Mouse (Mus musculus) embryonic facial prominence, embryonic 10.5 days (tissue): ENCODE data around the gene Sulf2. TPM values are rescaled to one million over a fixed set of nuclear protein-coding genes. Genes with fewer than 3 reads are reported as not detected.

Source experiments
- DNase-seq: peaks from one replicate; pipeline ENCODE4 v3.0.0-alpha.2; 2017; ENCODE audit warnings: low spot score
- H3K27ac ChIP-seq: fragments of 300-500 bp; sonication (generic); replicated peaks from 2 replicates; pipeline ENCODE4 v1.5.1; 2016; ENCODE audit warnings: mild to moderate bottlenecking
- H3K27me3 ChIP-seq: fragments of 300-500 bp; sonication (generic); replicated peaks from 2 replicates; pipeline ENCODE4 v1.6.1; 2016; ENCODE audit warnings: low read depth, mild to moderate bottlenecking; ENCODE audit not compliant: poor library complexity, severe bottlenecking
- H3K36me3 ChIP-seq: fragments of 300-500 bp; sonication (generic); replicated peaks from 2 replicates; pipeline ENCODE4 v1.6.1; 2016; ENCODE audit warnings: mild to moderate bottlenecking, moderate library complexity
- H3K4me1 ChIP-seq: fragments of 300-500 bp; sonication (generic); 2 replicates; pipeline ENCODE4 v1.6.1; 2016
- H3K4me3 ChIP-seq: fragments of 300-500 bp; sonication (generic); 2 replicates; pipeline ENCODE4 v1.5.1; 2016; ENCODE audit warnings: mild to moderate bottlenecking, moderate library complexity
- H3K9me3 ChIP-seq: fragments of 300-500 bp; sonication (generic); 2 replicates; pipeline ENCODE4 v1.6.1; 2016; ENCODE audit warnings: mild to moderate bottlenecking
- WGBS: fragments of 180-500 bp; shearing (Covaris S2); methylation state at CpG from one replicate; pipeline ENCODE4 v1.1.7; 2016; 5-methylcytosine and 5-hydroxymethylcytosine counted together
- polyA plus RNA-seq: library from polyadenylated mRNA; unstranded; fragments of >200 nt; fragmentation: Nextera tagmentation; extraction: Ambion mirVana; gene quantifications from 2 replicates; pipeline ENCODE4 v1.2.1, GENCODE M21; 2016

The Sulf2 gene
- polyA plus RNA-seq, 1 experiment from 2014 or later, result 131 TPM

GRCm38 (mm10) chr2:166030256-166030995 lies 125.0 kb downstream of the Sulf2 start:
- Histone ChIP-seq H3K36me3 (peaks cover 3% of the 10 kb centered on the region; the same call in 1 of the 2 replicates), H3K4me3 (peak overlapping the region; percentile 45), H3K27me3 (no peaks in the 10 kb centered on the region), H3K27ac (peak overlapping the region; percentile 89), H3K9me3 (no peaks in the 10 kb centered on the region), H3K4me1 (peaks cover 58% of the 10 kb centered on the region)
- peak; percentile 49 for DNase-seq
- WGBS, result 6% methylated on average over 13 of the region's 13 CpGs

- peaks cover 57% of the 10 kb centered on the region for H3K4me1 ChIP-seq
- DNase-seq, result no peak
- WGBS, result 58% methylated on average over 4 of the region's 4 CpGs
- no peaks in the 10 kb centered on the region for H3K27me3 ChIP-seq
- H3K4me3 ChIP-seq, result no peak overlapping the region
- no peak overlapping the region for H3K27ac ChIP-seq
- H3K9me3 ChIP-seq, result no peaks in the 10 kb centered on the region
- no peaks in the 10 kb centered on the region for H3K36me3 ChIP-seq
Measured at GRCm38 (mm10) chr2:166029232-166029631, 126.2 kb downstream of the Sulf2 start.

- Histone ChIP-seq H3K36me3 (no peaks in the 10 kb centered on the region), H3K9me3 (no peaks in the 10 kb centered on the region), H3K4me3 (no peak overlapping the region), H3K4me1 (peaks cover 52% of the 10 kb centered on the region), H3K27me3 (no peaks in the 10 kb centered on the region), H3K27ac (no peak overlapping the region)
- DNase-seq, result no peak
- WGBS, result 90% methylated on average over 3 of the region's 3 CpGs
Measured at GRCm38 (mm10) chr2:166027834-166028233, 127.6 kb downstream of the Sulf2 start.

- Histone ChIP-seq H3K4me1 (peaks cover 53% of the 10 kb centered on the region), H3K36me3 (no peaks in the 10 kb centered on the region), H3K4me3 (no peak overlapping the region), H3K9me3 (no peaks in the 10 kb centered on the region), H3K27me3 (no peaks in the 10 kb centered on the region), H3K27ac (no peak overlapping the region)
- WGBS, result 83% methylated on average over 5 of the region's 5 CpGs
- DNase-seq, result no peak
Measured at GRCm38 (mm10) chr2:166025943-166026342, 129.5 kb downstream of the Sulf2 start.

- 88% methylated on average over 4 of the region's 4 CpGs for WGBS
- no peak for DNase-seq
- H3K9me3 ChIP-seq, result no peaks in the 10 kb centered on the region
- H3K36me3 ChIP-seq, result no peaks in the 10 kb centered on the region
- H3K4me1 ChIP-seq, result peaks cover 45% of the 10 kb centered on the region
- H3K27me3 ChIP-seq, result no peaks in the 10 kb centered on the region
- H3K27ac ChIP-seq, result no peak overlapping the region
- H3K4me3 ChIP-seq, result no peak overlapping the region
Measured at GRCm38 (mm10) chr2:166024621-166025020, 130.8 kb downstream of the Sulf2 start.

- Histone ChIP-seq H3K4me1 (peaks cover 39% of the 10 kb centered on the region), H3K9me3 (no peaks in the 10 kb centered on the region), H3K36me3 (no peaks in the 10 kb centered on the region), H3K4me3 (no peak overlapping the region), H3K27me3 (no peaks in the 10 kb centered on the region), H3K27ac (no peak overlapping the region; the same call in 1 of the 2 replicates)
- DNase-seq, result no peak
- 83% methylated on average over 3 of the region's 3 CpGs for whole genome bisulfite sequencing
Measured at GRCm38 (mm10) chr2:166024079-166024478, 131.4 kb downstream of the Sulf2 start.

Other genes starting within 250 kb of the Sulf2 start
- 16.0 TPM in 2 replicates for gene Ncoa3, start 163.0 kb downstream of the Sulf2 start, polyA plus RNA-seq